Mouse (Mus musculus) mouse trophoblast stem cell (cell line): ENCODE results near the gene Rabep1.

Experiments
- in situ Hi-C, 2 experiments: fragments of 300-500 bp; cut with MseI, MboI; formaldehyde crosslinking; loops; 2 replicates in 1 of 2; 3 replicates in 1 of 2; pipeline ENCODE4 v1.15.1; 2025

Rabep1 gene

DNA sequence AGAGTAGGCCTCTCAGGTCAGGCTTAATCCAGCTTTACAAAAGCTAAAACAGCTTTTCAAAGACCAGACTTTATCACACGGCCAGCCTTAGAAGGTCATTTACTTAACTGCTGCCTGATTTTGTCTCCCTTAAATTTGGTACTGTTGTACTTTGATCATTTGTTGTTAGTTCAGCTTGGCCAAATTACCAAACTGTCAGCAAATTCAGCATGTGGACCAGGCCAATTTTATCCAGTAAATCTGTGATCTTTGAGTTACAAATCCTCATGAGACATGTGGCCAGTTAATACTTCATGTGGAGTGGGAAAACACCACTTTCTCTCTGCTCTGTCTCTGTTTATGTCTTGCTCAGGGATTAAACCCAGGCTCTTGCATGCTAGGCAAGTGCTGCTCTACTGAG, 128.0 kb downstream of the Rabep1 start:
- in situ Hi-C loops, result no loop called here

DNA sequence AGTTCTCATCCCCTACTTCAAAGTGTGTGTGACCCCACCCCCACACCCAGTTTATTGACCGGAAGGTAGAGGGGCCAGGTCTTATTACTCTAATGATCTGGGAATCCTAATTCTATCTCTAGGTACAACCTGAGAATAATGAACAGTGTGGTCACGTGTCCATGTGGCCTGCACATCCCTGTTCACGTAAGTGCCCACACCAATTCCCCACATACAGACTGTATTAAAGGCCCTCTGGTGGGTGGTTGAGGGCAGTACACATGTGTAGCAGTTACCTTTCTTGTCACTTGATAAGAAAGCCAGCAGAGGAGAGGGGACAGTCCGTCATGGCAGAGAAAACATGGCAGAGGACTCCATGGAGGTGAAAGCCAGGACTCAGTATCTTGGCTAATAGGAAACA, 129.4 kb downstream of the Rabep1 start:
- in situ Hi-C loops, result no loop called here

DNA sequence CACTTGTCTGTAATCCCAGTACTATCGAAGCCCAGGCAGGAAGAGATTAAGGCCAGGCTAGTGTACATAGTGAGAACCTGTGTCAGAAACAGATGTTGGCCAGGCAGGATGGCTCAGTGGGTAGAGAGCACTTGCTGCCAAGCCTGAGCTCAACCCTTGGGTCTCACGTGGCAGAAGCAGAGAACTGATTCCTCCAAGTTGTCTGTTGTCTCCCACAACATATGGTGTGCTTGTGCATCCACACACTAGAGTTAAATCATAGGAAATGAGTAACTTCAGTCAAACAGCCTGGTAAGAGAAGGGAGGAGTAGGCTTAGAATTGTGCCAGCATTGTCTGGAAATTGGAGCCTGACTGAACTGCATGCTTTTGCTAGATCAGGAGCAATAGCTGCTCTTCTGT, 130.6 kb downstream of the Rabep1 start:
- in situ Hi-C loops, result no loop called here

DNA sequence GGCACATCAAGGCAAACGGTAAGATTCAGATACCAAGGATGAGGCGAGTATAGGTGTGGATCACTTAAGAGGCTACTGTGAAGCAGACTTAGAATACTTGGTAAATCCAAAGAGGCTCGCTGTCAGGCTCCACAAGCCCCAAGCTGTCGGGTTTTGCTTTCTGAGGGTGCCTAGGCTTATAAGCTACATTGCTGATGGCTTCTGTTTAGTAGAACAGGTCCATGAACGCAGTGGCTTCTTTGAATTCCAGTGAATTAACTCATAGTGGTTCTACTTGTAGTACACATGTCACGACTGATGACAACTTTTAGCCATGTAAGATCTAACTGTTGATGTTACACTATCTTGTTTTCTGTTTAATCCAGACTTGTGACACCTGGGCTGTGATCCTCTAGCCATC, 132.7 kb downstream of the Rabep1 start:
- in situ Hi-C loops, result no loop called here

DNA sequence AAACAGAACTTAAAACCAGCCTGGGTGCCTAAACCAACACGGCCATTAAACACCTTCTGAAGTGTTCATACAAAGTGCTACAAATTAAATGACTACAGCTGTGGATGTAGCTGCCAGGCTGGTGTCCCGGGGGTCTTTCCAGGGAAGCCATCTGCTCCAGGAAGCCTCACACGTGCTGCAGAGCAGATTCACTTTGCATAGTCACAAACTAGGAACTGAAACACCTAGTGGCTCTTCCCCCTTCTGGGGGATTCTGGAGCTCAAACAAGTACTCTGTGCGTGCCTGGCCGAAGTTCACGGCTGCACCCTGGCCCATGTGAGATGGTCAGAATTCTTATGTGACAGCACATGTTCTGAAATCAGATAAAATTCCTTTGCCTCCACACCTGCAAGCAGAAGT, 135.7 kb downstream of the Rabep1 start:
- in situ Hi-C loops, result no loop called here

DNA sequence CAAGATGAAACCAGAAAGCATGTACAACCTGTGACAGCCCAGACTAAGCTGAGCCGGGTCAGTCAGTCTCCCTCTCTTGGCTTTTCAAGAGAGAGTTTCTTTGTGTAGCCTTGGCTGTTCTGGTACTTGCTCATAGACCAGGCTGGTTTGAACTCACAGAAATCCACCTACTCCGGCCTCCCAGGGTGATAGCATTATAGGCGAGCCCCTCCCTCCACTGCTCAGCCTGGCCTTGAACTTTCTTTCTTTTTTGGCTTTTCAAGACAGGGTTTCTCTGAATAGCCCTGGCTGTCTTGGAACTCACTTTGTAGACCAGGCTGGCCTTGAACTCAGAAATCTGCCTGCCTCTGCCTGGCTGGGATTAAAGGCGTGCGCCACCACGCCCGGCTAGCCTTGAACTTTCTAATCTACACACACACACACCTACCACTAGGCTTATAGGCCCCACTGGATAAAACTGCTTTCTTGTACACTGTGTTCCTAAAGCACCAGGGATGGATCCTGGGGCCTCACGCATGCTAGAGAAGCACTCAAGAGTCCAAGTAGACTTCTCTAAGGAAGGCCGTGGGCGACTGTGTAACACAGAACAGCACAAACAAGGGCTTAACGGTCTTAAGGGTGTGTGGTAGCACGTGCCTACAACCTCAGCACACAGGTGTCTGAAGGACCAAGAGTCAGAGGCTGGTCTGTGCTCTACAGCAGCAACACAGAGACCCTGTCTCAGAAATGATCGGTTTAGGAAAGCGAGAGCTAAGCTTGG, 136.4 kb downstream of the Rabep1 start:
- in situ Hi-C loops, result no loop called here

DNA sequence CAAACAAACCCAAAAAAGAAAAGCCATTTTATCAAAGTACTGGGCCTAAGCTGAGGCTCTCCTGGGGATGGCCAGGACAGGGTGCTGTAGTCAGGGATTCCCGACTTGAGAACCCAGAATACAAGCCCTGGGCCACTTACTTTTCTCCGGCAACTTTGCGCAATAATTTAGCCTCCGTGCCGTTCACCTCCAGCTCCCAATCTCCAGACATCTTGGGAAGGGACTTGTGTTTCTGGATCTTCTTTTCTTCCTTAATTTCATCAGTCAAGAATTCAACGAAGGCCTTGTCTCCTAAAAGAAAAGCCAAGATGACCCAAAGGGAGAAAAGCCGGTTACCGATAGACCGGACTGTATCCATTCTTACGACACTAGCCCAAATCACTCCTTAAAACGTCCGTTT, 137.5 kb downstream of the Rabep1 start:
- in situ Hi-C loops, result no loop called here

DNA sequence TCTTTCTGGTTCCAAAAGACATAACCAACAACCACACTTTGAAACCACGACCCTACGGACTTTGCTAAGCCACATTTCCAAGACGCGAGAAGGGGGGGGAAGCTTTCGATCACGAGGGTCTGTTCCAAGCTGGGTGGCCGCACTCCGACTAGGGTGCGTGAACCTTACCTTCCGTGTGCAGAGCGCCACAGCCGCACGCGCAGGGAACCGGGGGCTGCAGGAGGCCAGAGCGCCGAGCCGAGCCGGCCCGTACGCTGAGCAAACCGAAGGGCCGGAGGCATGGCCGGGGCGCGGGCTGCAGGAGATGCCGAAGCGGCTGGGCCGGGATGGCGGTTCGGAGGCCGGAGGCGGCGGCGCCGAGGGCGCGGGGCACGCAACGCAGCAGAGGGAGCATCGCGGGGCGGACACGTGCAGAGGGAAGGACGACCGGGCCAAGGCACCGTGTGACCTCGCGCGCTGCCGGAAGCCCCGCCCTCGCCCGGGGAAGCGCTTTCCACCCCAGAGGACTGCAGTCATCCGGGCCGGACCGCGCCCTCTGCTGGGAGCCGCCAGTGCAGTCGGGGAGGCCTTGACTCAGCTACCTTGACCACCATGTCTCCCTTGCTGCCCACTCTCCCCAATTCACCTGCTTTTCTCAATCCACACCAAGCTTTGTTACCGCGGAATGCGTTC, 138.1 kb downstream of the Rabep1 start, which contains the start of gene C1qbp:
C1qbp (minus strand) TSS at position 470 of the 672 bp plus-strand sequence.
- in situ Hi-C loops, result no loop called here
